Mouse (Mus musculus): ENCODE measurements around the gene Plppr5. TPM values are rescaled to one million over a fixed set of nuclear protein-coding genes. Genes with fewer than 3 reads are reported as not detected.

Plppr5 gene
- total RNA-seq, 2 experiments from 2014 or later, result 31.6 to 32.6 TPM

DNA sequence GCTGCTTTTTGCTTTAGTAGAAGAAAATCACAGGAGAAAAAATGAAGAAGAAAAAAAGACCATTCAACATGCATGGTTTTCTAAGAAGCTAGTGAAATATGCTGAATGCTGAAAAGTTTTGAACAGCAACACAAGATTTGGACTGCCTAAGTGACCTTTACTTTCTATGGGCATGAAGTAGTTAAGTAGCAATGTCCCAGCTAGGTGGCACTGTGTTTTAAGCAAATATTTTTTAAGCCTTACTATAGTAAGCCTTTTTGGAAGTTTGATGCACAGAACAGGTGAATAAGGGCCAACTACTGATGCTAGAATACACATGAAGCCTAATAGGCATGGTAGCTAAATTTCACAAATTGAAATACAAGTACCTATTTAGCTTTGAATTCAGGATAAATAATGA is 134.2 kb downstream of the Plppr5 start:
- intact Hi-C loops (cut with DNase I), result loop anchor here (5.0 kb wide), 1 partner anchor 79 kb away; no protein-coding TSS in a partner anchor
- Histone ChIP-seq H3K4me3 (no peak overlapping the region), H3K27ac (no peak overlapping the region)
- peak; percentile 55 for TF ChIP-seq CTCF (IDR thresholded peaks at IDR 0.05)
- no peak for DNase-seq (ENCODE audit: extremely low spot score in 1 of 2, low spot score in 2 of 2)

DNA sequence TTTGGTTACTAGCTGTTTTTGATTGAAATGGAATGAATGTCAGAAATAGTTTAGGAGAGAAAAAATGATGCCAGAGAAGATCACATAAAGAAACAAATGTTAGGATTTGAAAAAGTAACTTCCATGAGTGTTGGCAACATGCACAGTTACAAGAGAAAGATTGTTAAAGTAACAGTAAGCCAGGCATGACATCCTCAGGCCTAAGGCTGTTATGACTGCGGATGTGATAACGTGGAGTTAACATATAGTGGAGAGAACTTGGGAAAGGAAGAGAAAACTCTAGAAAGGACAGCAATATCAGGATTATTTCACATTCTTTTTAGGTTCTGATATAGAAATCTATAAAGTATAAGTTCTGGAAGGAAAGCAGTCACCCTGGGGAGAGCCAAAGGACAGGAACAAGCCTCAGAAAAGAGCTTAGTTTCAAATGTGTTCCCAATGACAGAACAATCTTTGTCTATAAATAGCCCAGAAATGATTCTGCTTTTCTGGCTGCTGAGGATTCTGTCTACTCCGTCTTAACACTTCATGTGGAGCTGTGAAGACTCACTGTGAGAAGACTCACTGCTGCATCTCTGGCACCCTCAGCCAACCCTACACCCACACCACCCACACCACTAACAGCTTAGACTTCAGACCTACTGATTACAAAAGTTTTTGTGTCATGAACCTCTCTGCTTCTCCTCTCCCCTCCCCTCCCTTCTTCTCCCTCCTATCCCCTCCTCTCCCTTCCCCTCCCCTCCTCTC is 142.1 kb downstream of the Plppr5 start:
- DNase-seq (ENCODE audit: extremely low spot score in 1 of 2, low spot score in 2 of 2), result peak; percentile 46 to 58
- intact Hi-C loops (cut with DNase I), result loop anchor here (10.0 kb wide), 2 partner anchors 128 to 248 kb away; no protein-coding TSS in a partner anchor
- TF ChIP-seq CTCF (IDR thresholded peaks at IDR 0.05), result no peak
- Histone ChIP-seq H3K4me3 (no peak overlapping the region), H3K27ac (peak overlapping the region; percentile 63; the same call in 1 of the 2 replicates)

DNA sequence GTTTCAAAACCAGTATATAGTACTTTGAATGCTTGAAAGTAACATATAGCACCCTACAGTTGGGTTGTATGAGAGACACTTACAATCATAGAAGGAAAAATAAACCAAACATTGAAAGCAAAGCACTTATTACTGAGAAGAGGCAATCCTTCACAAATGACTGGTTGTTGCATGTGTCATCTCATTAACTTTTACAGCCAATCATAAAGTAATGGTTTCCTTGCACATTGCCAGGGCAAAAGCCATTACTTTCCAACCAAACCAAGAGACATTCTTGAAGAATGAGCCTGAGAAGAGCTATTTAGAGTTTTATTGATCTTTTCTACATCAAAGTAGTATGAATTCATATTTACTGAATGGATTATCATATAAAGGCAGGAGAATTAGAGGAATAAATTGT is 148.8 kb downstream of the Plppr5 start:
- no peak overlapping the region for H3K4me3 ChIP-seq
- intact Hi-C loops (cut with DNase I), result no loop called here
- no peak for DNase-seq (ENCODE audit: extremely low spot score in 1 of 2, low spot score in 2 of 2)
- H3K27ac ChIP-seq, result no peak overlapping the region
- no peak for TF ChIP-seq CTCF (IDR thresholded peaks at IDR 0.05)

DNA sequence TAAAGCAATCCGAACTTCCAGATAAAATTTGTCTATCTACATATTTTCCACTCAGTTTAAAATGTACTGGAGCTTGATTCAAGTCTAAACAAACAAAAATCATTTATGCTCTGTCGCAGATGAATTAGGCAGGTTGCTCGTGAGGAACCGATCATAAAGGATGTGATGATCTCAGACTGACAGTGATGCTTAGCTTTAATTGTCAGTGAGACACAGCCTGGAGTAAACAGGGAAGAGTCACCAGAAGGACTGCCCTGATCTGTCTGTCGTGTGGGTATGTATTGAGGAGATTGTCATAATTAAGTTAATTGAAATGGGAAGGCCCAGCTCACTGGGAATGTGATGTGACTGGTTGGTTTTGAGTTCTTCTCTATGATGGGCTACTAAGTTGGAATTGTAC is 149.9 kb downstream of the Plppr5 start:
- no peak overlapping the region for H3K4me3 ChIP-seq
- no peak for TF ChIP-seq CTCF (IDR thresholded peaks at IDR 0.05)
- DNase-seq (ENCODE audit: extremely low spot score in 1 of 2, low spot score in 2 of 2), result no peak
- no peak overlapping the region for H3K27ac ChIP-seq
- intact Hi-C loops (cut with DNase I), result no loop called here

DNA sequence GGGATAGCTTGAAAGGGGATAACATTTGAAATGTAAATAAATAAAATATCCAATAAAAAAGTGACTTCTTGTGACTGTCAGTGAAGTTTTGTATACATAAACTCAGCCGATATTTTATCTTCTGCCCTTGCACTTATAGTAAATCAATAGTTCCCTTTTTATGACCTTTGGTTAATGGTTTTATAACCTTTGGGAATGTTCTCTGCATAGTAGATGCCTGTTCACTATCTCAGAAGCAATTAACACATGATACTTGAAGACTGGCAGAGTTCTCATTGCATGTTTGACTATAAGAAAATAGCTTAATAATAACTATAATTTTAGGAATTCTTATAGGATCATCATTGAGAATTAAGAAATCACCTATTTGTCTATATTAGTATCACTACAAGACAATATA is 150.9 kb downstream of the Plppr5 start:
- H3K27ac ChIP-seq, result no peak overlapping the region
- DNase-seq (ENCODE audit: extremely low spot score in 1 of 2, low spot score in 2 of 2), result no peak
- TF ChIP-seq CTCF (IDR thresholded peaks at IDR 0.05), result no peak
- no peak overlapping the region for H3K4me3 ChIP-seq
- intact Hi-C loops (cut with DNase I), result no loop called here

DNA sequence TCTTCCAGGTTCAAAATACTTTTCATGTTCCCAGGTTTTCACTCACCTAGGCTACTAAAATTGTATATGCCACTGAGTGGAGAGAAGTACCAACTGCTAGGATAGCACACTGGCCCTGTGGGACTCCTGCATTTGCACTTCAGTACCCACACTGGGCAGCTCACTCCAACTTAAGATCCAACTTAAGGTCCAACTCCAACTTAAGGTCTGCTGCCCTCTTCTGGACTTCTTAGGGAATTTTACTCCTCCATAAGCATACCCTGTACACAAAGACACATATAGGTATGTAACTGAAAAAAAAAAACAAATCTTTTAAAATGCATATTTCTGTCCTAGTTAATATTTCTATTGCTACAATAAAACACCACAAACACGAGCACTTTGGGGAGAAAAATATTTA is 153.5 kb downstream of the Plppr5 start:
- Histone ChIP-seq H3K27ac (no peak overlapping the region), H3K4me3 (no peak overlapping the region)
- intact Hi-C loops (cut with DNase I), result no loop called here
- no peak; the same call in 1 of the 2 replicates for TF ChIP-seq CTCF (IDR thresholded peaks at IDR 0.05)
- DNase-seq (ENCODE audit: extremely low spot score in 1 of 2, low spot score in 2 of 2), result no peak

DNA sequence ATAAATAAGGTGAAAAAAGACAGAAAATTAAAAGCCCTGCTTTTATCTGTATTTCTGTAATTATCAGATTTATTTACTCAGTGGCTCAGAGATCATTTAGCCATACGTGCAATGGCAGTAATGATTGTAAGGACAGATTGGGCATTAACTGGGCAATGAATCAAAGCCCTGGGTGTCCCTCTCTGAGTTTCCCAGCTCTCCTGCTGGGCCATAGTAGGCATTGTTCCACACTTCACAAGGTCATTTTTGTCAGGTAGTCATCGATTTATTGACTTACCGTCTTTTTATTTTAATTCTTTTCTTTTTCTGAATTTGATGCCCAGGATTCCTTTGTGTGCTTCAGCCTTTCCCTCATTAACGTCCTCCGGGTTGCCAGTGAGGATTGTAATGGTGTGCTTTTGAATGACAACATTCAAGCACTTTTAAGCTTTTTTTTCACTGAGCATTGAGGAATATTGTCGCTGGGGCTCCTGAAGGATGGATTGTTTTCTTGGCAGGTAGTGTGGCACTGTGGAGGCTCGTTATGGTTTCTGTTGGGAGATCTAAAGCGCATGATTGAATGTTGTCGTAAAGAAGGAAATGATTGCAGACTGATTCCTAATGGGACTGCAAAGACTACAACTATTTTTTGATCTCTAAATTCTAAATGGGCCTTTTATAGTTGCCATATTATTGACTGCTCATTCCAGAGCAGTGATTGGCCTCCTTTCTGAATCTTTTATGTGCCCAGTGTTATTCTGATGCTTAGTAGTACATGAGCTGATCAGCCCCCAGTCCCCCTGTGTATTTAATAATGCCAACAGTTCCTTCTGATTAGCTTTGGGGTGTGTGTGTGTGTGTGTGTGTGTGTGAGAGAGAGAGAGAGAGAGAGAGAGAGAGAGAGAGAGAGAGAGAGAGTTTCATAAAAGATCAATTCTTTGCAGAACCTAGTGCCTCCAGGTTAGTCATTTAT is 154.8 kb downstream of the Plppr5 start:
- intact Hi-C loops (cut with DNase I), result no loop called here
- DNase-seq (ENCODE audit: extremely low spot score in 1 of 2, low spot score in 2 of 2), result no peak
- no peak overlapping the region for H3K4me3 ChIP-seq
- no peak overlapping the region for H3K27ac ChIP-seq
- TF ChIP-seq CTCF (IDR thresholded peaks at IDR 0.05), result no peak

DNA sequence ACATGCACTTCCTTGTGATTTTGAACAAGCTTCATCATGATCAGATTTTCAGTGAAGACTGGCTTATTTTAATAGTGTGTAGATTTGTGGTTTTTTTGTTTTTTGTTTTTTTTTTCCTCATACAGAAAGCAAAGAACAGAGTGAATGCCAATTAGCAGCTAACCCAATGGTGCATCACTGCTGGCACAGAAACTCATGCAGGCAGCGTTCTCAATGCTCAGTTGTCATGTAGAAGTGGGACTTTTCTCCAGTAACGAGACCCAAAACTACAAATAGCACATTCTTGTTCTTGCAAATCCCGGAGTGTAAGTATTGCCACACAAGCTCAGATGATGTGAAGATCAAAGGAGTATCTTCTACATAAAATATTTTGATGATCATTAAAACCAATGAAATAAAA is 156.9 kb downstream of the Plppr5 start:
- TF ChIP-seq CTCF (IDR thresholded peaks at IDR 0.05), result no peak
- intact Hi-C loops (cut with DNase I), result no loop called here
- H3K27ac ChIP-seq, result no peak overlapping the region
- no peak overlapping the region for H3K4me3 ChIP-seq
- no peak for DNase-seq (ENCODE audit: extremely low spot score in 1 of 2, low spot score in 2 of 2)

DNA sequence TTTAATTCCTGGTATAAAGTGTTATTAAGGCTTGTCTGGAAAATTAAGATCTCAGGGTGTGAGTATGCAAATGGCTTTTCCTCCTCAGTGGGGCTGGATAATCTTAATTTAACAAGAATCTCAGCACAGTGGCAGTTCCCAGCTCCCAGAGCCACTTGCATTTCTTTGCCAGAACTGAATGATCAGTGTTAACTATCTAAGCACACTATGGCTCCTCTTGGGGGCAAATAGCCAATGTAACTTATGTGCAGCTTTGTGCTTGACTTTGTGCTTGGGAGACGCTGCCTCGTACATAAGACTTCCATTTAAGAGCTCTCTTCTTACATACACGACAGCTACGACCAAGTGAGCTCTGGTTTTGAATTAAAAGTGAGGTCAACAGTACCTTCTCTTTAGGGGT is 158.0 kb downstream of the Plppr5 start:
- Histone ChIP-seq H3K27ac (no peak overlapping the region), H3K4me3 (no peak overlapping the region)
- DNase-seq (ENCODE audit: extremely low spot score in 1 of 2, low spot score in 2 of 2), result no peak
- intact Hi-C loops (cut with DNase I), result no loop called here
- TF ChIP-seq CTCF (IDR thresholded peaks at IDR 0.05), result no peak

Other genes with a start within 250 kb of the Plppr5 start
- gene Plppr4, start 214.0 kb upstream of the Plppr5 start, total RNA-seq (2021), result 100 to 1,000 TPM; 180 to 196 TPM